Mouse (Mus musculus) thymus, postnatal 14 days (tissue): ENCODE data around the gene Slc37a4.
A peak's percentile ranks its signal among the peaks of the same experiment; 100 is the strongest.
"Not testable (repeated sequence)": the region's sequence is repeated elsewhere in the genome, so short reads cannot be mapped to it uniquely, and the experiment has no call there.

ENCODE experiments used
- DNase-seq: peaks from one replicate; pipeline ENCODE4 v3.0.0; 2021

Slc37a4 gene

DNA sequence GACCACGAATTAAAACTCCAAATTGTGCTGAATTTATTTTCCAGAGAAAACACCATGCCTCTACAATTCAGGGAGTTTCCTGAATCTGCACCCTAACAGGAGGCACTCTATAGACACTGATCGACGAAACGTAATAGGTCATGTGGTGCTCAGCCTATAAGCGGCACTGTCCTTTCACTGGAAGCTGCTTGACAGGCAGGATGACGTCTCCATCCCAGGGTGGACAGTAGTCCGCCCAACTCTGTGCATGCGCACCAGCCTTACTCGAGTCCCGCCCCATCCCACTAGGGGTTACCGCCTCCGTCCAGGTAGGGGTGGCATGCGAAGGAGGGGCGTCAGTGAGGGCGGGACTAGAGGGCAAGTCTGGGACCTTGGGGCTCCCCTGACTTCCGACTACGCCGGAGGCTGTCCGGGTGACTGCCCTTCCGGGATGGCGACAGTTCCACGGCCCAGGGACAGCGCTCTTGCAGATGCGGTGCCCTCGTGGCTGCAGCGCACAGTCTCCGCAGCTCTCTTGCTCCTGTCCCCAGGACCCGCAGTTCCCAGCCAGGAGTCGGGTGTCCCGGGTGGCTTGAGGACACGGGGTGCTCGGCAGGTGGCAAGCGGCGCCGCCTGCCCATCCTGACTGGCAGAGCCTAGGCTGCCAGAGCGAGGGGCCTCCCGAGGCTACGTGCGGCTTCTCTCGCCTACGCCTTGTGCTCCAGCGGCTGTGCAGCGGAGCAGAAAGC is at the start of gene Slc37a4:
TSS of gene Slc37a4 (plus strand) at position 169 of the 728 bp plus-strand sequence.
- peak; percentile 90 for DNase-seq

DNA sequence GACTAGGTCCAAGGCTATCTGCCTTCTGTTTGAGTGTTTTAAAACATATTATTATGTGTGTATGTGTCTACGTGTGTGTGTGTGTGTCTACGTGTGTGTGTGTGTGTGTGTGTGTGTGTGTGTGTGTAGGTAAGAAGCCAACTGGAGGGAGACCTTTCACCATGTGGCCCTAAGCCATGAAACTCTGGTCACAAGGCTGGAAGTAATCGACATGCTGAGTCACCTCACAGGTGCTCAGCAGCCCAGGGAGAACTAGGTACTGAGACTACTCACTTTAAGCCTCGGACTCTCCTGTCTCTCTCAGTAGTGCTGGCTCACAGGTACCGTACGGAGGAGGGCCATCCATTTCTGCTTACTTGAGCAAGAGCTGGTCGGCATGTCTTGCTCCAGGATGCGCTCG is 49.5 kb upstream of the Slc37a4 start:
- no peak for DNase-seq

DNA sequence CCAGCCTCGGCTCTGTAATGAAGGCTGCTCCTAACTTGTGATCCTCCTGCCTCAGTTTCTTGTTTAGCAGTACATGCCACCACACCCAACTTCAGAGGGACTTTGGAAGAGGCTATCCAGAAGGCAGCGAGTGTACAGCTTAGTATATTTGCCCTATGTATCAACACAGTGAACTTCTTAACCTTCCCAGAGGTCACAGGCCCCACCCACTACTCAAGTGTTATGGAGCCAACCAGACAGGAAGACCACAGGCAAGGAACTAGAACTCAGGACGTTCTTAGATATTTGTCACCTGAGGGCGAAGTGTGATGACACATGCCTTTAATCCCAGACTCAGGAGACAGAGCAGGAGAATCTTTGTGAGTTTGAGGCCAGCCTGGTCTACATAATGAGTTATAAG is 49.0 kb upstream of the Slc37a4 start:
- DNase-seq = no peak

DNA sequence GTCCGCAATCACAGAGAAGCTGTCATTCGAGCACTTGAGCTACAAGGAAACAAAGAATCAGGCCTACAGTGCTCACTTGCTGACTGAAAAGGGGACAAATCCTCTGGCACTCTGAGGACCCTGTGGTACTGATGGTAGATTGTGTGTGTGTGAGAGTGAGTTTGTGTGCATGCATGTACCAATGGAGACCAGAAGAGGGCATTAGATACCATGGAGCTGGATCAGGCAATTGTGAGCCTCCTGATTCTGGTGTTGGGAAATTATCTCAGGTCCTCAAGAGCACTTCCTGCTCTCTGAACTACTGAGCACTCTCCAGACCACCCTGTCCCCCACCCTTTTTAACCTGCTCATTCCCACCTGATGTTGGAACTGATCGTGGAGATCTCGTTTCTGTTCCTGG is 48.1 kb upstream of the Slc37a4 start:
- no peak for DNase-seq

DNA sequence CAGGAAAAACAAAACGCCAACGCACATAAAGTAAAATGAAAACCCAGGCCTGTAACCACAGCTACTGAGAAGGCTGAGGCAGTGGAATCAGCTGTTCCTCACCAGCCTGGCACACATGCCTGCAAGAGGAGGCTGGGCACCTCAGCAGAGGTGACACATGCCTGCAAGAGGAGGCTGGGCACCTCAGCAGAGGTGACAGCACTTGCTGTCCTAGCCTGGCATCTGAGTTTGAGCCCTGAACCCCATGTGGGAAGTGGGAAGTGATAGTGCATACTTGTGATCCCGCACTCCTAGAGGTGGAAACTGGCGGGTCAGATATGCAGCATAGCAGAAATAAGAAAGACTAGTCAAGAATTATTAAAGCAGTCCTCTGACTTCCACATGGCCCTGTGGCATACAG is 45.3 kb upstream of the Slc37a4 start:
- no peak for DNase-seq

DNA sequence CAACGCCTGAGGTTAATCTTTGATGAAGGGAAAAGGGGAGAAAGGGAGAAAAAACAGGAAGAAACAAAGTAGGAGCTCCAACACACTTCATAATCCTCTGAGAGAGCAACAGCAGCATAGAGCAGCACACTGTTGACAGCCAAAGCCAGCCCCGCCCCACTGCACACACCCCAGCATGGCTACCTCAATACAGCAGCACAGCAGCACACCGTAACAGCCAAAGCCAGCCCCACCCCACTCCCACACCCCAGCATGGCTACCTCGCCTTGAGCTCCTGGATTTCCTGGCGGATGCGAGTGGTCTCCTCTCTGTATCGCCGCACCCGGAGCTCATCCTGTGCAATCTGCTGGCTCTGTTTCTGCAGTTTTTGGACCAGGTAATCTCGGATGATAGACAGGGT is 44.3 kb upstream of the Slc37a4 start:
- DNase-seq = no peak

DNA sequence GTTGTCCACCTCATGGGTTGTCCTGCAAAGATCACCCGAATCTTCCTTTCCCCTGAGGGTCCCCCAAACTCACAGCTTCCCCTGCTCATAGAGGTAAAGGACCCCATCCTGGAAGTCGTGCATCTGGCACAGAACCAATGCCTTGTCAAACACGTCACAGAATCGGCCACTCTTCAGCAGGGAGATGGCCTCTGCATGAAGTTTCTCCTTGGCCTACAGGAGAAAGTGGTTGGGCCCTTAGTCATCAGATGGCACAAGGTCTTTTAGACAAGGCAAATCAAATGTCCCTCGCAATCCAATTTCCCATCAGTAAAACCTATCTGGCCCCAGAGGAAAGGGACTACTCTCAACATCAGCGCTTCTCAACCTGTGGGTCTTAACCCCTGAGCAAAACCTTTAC is 43.5 kb upstream of the Slc37a4 start:
- no peak for DNase-seq

DNA sequence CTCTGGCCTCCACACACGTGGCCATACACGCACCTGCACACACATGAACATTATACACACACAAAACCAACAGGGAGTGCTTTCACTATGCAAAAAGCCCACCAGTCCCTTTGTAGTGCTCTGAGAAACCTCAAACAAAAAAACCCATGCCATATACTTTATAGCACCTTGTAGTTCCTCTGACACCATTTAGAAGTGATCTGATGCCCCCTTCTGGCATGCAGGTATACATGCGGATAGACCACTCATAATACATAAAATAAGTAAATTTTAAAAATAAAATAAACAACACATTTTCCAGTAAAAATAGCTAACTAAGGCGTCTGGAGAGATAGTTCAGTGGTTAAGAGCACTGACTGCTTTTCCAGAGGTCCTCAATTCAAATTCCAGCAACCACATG is 39.4 kb upstream of the Slc37a4 start:
- DNase-seq = peak; percentile 65

DNA sequence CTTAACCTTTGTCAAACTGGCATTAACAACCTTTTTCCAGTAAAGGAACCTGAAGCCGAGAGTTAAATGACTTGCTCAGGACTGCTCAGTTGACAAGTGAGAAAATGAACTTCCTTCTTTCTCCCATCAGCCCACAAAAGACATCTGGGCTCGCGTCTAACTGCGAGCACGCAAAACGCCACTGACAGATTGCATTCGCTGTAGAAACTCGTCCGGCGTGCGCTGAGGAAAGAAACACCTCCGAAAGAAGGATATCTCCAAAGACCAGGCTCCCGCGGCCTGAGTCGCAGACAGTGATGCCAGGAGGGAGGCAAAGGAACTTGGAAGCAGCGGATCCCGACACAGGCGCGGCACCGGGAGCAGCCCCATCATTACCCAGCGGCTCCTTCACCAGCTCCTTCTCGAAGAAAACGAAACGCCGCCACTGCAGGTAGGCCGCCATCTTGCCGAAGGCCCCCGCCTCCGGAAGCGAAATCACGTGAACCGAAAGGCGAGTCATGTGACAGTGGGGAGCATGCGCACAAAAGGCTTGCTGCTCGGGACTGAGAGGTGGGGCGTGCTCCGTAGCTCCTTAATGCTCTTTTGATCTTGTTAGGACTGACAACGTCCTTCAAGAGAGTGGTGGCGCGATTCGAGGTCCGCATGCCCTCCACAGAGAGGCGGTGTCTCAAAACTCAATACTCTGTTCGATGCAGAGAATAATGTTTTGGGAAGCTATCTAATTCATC is 35.3 kb upstream of the Slc37a4 start, which contains the start of gene Vps11:
TSS of gene Vps11 (minus strand) at position 481 of the 728 bp plus-strand sequence.
- DNase-seq = peak; percentile 96

DNA sequence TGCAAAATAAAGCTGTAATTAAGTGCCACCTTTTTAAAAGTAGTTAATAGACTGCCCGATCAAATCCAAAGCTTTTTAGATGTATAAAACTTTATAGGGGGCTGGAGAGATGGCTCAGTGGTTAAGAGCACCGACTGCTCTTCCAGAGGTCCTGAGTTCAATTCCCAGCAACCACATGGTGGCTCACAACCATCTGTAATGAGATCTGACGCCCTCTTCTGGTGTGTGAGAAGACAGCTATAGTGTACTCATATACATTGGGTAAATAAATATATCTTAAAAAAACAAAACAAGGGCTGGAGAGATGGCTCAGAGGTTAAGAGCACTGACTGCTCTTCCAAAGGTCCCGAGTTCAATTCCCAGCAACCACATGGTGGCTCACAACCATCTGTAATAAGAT is 34.7 kb upstream of the Slc37a4 start:
- DNase-seq = not testable (repeated sequence)

DNA sequence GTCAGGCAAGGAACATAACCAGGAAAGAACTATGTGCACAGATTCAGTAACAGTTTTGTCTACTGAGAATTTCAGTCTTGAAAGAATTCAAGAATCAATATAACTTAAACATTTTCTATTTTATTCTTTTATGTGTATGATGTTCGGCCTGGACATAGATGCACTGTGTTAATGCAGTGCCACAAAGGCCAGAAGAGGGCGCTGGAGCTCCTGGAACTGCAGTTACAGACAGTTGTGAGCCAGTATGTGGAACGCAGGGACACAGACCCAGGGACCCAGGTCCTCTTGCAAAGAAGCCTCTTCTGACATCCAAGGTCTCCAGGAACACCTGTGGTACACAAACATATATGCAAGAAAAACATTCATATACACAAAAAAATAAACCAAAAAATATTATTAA is 32.2 kb upstream of the Slc37a4 start:
- DNase-seq = peak; percentile 36

DNA sequence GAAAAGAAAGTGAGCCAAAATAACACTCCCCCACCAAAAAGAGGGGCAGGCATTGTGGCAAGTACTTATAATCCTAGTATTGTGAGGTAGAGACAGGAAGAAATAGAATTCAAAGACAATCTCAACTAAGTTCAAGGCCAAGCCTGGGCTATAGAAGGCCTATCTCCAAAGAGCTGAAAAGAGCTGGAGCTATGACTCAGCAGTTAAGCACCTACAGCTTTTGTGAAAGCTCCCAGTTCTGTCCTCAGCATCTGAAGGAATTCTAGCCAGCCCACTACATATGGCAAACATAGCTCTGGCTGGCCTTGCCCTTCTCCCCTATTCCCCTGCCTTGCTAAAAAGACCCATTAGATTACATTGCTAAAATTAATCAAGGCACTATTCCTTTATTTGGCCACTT is 23.3 kb upstream of the Slc37a4 start:
- no peak for DNase-seq

DNA sequence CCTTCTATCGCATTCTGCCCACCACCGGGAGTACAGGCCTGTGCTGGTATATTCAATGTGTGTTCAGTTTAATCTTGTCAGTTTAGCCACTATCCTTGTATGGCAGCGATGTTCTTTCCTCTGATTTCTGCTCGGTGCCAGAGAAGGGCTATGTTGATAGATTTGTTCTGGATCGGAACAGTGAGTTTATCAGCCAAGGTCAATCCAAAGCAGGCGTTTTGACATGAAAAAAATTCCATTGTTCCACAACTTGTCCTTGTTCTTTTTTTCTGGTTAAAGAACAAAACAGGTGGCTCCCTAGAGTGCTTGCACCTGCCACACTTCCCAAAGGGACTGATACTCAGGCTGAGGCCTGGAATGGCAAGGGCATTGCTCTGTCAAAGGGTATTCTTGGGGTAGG is 20.5 kb upstream of the Slc37a4 start:
- DNase-seq = no peak

DNA sequence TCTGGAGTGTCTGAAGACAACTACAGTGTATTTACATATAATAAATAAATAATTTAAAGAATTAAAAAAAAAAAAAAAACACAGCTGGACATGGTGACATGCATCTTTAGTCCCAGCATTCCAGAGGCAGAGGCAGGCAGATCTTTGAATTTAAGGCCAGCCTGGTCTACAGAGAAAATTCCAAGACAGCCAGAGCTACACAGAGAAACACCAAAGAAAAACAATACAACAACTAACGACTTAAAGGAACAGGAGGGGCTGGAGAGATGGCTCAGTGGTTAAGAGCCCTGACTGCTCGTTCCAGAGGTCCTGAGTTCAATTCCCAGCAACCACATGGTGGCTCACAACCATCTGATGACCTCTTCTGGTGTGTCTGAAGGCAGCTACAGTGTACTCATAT is 19.3 kb upstream of the Slc37a4 start:
- not testable (repeated sequence) for DNase-seq

DNA sequence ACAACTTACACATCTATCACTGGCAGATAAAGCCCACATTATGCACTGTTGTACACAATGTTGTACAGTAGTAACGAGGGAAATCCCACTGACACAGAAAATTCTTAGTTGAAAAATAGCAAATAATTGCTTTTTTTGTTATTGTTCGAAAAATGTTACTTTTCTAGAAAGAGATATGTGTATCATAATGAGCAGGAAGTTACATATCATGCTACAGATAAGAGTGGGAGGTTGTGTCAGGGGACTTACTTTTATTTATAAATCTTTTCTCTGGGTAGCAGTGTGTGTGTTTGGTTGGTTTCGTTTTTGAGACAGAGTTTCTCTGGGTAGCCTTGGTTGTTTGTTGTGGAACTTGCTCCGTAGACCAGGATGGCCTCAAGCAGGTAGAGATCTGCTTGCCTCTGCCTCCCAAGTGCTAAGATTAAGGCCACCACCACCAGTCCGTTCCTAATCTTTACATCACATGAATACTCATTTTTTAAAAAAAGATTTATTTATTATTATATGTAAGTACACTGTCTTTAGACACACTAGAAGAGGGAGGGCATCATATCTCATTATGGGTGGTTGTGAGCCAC is 18.4 kb upstream of the Slc37a4 start:
- no peak for DNase-seq

DNA sequence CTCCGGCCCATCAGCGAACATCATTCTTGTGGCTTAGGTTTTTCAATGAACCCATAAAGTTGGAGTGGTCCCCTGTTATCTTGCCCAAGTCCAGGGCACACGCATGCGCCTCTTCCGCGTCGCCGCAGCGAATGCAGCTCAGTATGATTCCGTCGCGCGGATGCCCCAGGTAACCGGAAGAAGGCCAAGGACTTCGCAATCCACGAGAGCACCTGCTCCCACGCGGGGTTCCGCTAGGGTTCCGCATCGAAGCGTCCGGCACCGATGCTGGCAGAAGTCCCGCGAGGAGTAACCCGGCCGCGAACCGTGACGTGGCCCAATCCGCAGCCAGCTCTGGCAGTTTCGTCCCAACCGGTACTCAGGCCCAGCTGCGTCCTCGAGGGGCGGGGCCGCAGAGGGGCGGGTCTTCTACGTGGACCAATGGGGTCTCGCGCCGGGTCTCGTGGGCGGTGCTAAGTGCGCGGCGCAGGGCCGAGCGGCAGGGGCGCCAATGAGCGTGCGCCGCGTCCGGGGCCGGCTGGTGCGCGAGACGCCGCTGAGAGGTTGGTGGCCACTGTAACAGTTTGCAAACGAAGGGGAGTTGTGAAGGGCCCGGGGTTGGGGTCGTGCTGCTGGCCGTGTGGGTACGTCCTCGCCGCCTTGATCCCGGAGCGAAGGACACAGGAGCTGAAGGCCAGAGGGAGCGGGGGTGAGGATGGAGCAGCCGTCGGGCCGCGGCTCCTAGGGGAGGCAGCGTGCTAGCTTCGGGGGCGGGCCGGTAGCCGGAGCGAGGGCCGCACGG is 17.4 kb upstream of the Slc37a4 start, which contains the start of gene Hyou1:
TSS of gene Hyou1 (plus strand) at position 437 of the 781 bp plus-strand sequence.
- peak; percentile 99 for DNase-seq

DNA sequence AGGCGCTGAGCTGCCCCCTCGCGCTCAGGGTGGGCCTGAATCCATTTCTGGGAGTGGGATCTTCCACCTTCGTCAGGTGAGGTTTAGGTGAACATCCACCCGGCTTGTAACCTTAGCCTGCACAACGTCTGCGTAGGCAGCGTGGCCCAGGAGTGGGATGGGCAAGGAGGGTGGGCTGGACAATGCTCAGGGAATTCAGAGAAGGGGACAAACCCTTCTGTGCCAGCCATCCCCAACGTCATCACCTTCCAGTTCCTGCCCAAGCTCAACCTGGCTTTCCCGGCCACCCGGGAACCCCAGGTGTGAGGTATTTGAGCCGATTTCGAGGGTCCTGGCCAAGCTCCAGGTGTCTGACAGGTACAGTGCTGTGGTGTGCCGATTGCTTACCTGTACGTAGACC is 16.8 kb upstream of the Slc37a4 start:
- DNase-seq = no peak

DNA sequence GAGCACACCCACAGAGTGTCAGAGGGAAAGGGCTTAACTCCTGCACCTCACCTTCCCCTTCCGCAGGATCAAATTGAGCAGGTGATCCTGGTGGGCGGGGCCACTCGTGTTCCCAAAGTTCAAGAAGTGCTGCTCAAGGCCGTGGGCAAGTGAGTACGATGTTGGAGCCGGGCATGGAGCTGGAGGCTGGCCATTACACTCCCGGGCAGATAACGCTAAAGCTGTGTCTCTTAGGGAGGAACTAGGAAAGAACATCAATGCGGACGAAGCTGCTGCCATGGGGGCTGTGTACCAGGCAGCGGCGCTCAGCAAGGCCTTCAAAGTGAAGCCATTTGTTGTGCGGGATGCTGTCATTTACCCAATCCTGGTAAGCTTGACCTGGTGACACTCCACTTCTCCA is 12.1 kb upstream of the Slc37a4 start:
- no peak for DNase-seq

DNA sequence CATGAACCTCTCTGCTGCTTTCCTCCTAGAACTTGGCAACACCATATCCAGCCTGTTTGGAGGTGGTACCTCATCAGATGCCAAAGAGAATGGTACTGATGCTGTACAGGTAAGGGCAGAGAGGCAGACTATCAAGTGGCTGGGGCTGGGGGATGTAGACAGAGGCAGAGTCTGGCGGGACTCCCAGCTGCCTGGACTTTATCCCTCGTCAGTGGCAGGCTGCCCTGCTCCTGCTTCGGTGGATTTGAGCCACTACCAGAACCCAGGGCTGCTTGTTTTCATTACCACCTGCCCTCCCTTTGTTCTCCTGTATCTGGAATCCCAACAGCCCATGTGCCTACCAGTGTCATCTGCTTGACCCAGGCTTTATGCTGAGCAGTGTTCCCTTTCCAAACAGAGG is 9.4 kb upstream of the Slc37a4 start:
- no peak for DNase-seq

DNA sequence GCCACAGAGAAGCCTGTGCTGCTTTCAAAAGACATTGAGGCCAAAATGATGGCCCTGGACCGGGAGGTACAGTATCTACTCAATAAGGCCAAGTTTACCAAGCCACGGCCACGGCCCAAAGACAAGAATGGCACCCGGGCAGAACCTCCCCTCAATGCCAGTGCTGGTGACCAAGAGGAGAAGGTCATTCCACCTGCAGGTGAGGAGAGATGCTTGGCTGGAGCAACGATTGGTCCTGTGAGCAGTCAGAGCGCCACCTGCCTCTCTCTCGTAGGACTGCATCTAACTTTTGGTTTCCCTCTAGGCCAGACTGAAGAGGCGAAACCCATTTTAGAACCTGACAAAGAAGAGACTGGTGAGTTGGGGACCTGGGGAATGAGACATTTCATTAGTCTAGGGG is 7.4 kb upstream of the Slc37a4 start:
- peak; percentile 62 for DNase-seq

DNA sequence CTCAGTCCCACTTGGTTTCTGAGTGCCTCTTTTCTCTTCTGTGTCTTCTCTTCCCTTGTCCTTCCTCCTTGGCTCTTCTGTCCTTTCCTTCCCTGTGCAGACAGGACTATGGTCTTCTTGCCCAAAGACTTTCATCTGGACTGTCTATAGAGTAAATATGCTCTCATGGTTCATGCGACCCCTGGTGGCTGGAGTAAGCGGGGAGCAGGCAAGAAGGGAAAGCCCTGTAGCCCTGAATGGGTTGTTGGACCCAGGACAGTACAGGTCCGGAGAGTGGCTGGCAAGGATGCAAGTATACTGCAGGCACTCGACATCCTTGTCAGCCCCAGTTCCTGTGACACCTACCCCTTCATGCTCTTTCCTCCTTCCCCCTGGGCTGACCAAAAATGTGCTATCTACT is 5.2 kb upstream of the Slc37a4 start:
- peak; percentile 69 for DNase-seq

DNA sequence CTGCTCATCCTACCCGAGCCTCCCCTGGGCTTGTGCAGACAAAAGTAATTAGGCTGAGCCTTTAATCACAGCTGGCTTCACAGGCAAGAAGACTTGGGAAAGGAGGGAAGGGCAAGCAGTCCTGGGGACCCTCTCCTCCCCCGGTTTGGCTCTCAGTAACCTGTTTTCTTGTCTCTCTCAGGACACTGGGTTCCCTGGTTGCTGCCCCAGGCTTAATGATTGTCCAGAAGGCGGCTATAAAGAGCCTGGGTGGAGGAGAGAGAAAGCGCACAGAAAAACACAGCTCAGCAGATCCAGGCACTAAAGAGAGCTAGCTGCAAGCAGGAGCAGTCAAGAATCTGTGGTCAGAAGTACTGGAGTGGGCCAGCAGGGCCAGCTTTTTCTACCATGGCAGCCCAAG is 1.4 kb downstream of the Slc37a4 start:
- no peak for DNase-seq

DNA sequence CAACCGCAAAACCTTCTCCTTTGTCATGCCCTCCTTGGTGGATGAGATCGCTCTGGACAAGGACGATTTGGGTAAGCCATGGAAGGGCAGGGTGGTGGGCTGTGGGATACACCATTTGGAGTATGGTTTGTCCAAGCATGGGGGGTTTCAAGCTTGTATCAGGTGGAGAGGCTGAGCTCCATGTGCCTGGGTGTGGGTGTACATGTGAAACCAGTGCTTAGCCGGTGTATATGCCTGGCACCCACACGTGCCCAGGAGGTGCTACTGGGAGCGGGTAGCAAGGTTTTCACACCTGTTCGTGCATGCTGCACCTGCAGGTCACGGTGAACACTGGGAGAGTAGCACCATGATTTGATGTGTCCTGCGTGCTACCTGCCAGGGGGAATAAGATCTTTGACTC is 1.9 kb downstream of the Slc37a4 start:
- no peak for DNase-seq
